Mouse (Mus musculus) layer of hippocampus, adult 9-11 months (tissue): ENCODE results near the gene Snx5.

Source experiments
- DNase-seq: peaks from one replicate; pipeline ENCODE4 v3.0.0; 2022

Snx5 gene

DNA sequence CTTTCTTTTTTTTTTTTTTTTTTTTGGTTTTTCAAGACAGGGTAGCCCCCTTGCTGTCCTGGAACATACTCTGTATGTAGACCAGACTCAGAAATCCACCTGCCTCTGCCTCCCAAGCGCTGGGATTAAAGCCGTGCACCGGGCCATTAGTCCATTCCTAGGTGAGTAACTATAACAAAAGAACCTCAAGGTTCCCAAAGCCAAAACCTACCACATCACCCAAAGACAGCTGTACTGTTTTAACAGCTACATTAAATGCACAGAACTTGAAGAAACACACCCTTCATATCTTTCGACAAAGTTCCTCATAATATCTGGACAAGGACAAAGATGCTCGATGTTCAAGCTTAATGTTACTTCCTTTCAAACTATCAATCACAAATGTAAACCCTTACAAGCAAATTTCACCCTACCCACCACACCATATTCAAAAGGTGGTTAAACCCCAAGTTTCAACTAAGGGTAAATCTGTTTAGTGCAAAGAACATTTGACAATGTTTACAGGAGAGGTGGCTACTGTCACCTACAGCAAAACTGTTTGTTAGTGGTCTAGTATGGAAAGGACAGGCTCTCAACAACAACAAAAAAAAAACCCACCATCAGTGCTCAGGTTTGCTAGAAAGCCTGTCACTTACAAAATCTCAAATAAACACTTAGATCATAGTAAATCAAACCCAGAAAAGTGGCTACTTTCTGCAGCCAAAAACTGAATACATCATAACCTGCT lies 3.5 kb downstream of the Snx5 start:
- DNase-seq, result no peak

DNA sequence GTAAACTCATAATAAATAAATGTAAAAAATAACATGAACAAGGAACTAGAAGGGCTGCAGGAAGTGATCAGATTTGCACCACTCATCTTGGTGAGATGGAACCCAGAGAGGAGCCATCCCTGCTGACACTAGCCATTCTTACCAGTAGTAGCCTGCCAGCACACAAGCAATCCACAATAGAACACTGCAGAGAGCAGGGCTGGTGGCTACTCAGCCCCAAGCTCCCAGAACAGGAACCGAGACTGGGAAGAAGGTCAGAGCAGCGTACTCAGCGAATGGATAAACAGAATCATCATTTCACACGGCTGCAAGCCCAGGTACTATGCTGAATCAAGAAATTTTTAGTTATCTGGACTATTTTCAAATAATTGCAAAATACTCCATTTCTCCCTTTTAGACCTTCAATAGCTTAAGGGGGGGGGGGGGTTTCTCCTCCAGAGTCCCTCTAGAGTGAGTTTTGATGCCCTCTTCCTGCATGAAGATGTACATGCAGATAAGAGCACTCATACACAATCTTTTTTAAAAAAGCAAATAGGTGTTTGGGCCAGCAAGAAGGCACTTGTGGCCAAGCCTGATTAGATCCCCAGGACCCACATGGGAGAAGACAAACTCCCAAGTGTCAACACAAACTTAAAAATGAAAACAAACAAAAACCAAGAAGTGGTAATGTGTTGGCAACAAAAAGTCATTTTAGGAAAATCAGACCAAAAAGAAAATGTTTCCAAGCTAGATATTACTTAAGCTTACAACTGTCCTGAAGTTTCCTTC lies 4.6 kb downstream of the Snx5 start:
- DNase-seq, result peak; percentile 68

DNA sequence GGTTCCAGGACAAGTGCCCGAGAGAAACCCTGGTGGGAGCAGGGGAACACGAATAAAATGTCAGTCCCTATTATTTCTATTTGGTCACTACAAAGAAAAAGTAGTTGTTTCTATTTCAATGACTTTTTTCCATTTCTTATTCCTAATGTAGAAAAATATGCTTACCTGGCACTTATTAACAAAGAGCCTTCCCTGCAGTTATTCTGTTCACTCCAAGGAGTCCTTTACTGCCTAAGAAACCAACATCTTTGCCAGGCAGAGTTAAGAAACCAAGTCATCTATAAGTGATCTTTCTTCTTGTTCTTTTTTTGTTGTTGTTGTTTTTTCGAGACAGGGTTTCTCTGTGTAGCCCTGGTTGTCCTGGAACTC lies 5.6 kb downstream of the Snx5 start:
- DNase-seq, result no peak

DNA sequence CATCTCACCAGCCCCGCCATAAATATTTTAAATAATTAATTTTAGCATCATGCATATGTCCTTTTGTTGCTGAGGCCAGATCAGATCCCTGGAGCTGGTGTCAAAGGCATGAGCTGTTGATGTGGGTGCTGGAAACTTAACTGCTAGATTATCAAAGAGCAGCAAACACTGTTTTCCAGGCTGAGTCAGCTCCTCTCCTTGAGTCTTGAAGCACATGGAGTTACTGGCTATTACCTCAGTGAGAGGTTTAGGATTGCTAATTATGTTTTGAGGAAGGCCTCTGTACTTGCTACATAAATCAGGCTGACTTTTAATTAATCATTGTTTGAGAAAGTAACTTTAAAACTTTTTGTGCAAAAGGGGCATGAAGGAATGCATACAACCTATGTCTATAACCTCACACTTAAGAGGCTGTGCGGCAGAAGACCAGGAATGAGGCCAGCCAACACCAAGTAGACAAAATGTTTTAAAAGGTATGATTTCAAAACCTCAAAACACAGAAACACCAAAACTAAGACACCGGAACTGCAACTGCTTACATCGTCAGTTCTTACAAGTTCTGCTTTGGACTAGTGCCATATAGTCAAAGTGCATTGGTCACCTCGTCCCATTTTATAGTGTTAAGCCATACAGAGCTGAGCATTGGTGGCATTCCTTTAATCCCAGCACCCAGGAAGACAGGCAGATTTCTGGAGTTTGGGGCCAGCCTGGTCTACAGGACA lies 6.1 kb downstream of the Snx5 start:
- peak; percentile 19 for DNase-seq

DNA sequence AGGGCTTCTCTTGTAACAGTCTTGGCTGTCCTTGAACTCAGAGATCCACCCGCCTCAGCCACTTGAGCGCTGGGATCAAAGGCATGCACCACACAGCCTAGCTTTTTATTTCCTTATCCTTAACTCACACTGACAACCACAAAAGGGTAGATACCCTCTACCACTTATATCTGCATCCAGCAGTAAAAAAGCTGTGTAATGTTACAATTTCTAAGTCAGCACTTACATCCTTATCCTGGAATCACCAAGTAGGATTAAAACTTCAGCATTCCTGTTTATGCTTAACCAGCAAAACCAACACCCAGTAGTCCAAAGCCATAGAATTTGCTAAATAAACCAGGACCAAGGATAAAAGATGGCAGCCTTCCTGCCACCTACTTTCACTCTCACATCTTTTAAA lies 7.9 kb downstream of the Snx5 start:
- DNase-seq, result no peak

DNA sequence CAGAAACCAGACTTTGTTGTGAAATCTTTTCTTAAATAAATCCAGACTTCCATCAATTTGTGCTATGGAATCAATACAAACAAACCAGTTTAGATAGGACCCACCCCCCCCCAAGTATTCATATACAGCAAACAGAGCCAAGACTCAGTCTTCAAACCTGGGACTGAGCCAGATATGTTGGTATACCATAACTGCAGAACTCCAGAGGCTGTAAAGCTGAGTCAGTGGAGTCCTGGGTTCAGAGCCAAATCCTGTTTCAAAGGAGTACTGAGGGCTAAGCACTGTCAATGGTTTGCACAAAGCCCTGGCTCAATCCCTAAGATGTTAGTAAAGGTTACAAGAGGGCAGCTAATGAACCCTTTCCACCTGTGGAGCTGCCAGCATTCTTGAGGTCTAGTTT lies 20.6 kb downstream of the Snx5 start:
- no peak for DNase-seq

DNA sequence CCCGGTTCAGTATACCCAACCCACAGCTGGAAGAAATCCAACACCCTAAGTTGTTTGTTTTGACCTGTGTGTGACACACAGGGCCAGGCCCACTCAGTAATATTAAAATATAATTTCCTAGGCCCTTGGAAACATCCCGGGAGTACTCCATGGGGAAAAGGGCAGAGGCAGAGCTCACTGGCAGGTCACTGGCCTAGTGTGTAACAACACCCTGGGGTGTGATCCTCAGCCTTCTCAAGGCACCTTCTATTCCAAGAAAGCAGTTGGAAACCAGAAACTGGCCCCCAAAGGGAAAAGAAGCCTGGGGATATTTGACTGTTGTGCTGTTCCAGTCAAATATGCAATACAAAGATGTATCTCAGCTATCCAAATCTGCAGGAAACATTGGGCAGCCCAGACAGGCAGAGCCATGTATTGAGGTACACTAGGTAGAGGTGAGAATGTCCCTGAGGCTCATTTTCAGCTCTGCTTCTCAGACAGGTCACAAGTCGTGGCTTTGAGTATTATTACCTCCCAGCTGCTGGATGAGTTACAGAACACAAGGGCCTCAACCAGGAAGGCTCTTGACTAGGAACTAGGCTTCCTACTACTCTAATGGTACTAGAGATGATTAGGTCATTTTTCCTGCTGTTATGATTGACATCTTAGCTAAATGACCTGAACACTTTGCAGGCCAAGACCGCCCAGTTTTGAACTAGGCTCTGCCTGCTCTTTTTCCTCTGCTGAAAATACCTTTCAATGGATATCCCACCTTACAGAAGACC lies 21.9 kb downstream of the Snx5 start:
- no peak for DNase-seq

DNA sequence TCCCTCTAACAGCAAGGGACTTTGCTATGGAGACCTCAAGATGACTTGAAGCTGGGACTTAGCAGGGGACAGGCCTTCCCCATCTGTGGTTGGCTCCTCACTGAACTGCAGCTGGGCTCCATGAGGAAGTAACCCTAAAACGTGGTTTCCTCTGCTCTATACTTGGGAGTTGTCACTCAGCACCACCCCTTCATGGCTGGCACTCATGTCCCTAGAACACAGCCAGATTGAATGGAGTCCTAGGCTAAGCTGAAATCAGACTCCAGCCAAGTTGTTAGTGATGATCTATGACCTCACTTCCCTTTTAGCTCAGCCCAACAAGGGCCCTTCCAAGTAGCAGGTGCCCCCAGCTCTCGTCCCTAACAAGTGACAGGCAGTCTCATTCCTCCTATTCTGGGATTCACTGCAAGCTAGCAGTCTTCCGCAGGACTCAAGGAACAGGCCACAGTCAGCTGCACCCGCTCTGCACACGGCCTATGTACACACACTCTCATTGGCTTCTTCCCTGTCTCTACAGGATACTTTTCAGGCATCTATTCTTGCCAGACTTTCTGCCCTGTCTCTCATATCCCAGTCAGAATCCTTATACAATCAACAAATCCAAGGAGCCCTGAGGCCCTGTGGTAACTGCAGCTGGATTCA lies 23.2 kb downstream of the Snx5 start:
- peak; percentile 75 for DNase-seq

DNA sequence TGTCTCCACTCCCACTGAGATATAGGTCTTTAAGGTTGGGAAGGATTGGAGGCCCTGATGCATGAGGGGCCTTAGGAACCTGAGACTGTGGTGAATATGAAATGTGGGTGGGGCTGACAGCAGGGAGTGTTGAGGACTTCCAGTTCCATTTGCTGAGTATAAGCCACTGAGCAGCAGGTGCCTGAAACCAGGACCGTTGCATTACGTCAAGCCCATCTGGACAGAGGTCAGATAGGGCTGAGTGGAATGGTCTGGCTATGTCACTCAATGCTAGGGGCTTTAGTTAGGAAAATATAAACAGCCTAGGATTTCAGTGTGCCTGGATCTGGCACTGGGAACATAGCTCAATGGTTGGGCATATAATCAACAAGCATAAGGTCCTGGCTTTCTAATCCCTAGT lies 24.4 kb downstream of the Snx5 start:
- no peak for DNase-seq

DNA sequence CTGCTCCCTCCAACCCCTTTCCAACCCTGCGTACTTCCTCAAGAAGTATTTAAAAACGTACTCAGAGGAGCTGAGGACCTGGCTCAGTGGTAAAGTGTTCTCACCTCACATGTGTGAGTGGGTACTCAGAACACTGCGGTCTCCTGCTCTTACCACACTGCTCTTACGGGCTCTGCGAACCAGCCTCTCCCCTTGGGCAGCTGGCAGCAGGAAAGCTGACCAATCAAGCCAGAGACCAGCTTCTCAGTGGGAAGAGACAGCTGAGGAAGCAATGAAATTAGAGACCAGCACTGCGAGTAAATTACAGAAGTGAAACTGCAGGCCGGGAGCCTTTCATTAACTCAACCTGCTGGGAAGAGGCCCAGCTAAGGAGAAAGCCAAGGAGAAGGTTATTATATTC lies 25.2 kb downstream of the Snx5 start:
- DNase-seq, result peak; percentile 75

DNA sequence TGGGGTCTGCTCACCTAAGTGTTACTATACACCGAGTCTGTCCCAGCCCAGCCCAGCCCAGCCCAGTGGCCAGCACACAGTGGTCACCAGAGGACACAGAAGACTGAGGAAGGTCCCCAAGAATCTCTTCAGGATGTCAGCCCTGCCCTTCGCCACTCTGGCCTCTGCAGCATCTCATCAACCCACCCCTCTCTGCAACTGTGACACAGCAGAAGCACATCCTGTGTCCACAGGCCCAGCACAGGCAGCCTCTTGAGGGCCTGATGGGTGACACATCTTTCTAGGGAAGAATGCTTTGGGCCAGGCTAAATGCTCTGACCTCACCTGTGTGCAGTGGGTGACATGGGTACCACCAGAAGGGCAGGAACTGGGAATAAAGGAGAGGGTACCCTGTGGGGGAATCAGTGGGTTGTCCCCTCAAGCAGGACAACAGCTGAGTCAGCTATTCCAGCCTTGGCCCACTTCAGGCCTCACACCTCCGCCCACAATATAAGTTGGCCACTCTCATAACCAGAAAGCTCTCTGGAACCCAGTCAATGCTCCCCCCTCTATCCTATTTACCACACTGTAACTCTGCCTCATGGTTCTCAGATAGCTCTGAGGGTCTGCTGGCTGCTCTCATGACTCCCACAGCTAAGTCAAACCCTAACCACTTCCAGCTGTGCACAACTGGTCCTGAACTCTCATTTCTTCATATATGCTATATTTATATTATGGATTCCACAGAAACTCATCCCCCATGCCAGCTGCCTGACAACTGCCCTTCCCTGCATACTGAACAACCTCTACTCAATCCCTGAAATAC lies 30.4 kb downstream of the Snx5 start:
- DNase-seq, result no peak

DNA sequence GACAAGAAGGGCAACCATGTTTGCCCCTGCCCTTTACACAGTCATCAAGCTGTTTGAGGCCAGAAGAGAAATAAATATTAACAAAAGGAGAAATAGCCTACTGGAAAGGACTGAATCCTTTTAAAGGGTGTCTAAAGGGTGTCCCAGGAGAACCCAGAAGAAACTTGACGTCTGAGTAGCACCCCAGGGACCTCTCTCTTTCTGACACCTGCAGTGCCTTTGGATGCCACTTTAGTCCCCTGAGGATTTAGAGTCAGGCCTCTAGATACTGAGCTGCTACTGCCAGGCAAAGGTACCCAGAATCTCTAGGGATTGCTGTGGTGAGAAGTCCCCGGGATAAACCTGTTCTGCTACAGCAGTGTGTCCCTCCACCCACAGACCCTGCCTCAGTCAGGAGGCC lies 31.4 kb downstream of the Snx5 start:
- DNase-seq, result no peak

DNA sequence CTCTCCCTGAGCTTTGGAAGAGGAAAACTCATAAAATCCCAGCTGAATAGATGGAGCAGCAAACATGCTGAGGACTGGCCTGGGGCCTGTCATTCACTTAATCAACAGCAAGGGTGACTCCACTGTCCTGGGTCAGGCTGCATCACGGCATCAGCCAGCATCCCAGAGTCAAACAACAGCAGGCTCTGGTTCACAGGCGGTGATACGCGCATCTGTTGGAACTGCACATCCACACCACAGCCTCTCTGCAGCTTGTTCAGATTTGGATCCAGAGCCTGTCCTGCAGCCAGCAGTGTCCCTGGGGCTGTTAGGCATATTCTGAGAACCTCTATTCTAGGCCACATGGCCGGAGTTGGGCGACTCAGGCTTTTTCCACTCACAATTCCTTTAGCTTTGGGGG lies 32.4 kb downstream of the Snx5 start:
- no peak for DNase-seq

DNA sequence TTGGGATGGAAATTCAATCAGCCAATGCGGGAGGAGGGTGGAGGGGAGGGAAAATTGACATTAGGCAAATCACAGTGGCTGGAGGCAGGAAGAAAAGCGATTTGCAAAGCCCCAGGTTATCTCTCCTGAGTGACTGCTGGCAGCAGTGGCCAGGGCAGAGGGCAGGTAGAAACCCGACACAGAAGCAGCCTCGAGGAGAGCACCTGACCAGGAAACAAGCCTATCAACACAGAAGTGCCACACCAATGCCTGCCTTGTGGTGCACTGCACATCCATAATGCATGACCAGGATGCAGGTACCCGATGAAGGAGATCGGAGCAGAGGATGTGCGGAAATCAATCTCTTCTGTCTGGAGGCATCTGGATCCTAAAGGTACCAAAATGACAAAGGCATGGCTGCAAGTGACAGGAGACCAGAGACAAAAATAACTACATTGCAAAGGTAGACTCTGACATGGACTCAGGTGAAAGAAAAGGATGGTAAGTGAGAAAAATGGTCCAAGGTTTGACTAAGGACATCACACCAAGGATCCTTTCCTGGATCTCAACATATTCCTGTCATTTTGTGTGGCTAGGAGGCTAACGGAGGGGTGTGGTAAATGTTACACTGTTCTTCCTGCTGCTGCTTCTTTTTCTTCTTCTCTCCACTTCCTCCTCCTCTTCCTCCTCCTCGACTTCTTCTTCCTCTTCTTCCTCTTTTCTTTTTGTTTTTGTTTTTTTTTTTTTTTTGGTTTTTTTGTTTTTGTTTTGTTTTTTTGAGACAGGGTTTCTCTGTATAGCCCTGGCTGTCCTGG lies 33.7 kb downstream of the Snx5 start:
- DNase-seq, result no peak

DNA sequence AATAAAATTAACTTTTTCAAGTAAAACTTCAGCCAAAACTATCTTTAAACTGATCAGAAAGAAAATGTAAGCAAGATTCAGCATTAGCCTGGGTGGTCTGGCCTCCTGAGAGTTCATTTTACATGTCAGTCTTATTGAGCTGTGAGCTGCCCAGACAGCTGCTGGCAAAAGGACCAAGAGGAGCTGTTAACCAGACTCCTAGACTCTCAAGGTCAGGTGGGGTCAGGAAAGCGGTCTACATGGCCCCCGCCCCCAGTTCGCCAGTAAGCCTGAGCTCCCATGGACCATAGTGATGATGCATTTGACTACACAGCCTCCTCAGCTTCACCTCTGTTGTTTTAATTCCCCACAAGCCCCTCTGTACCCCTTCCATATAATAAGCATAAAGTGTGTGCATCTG lies 34.9 kb downstream of the Snx5 start:
- no peak for DNase-seq

DNA sequence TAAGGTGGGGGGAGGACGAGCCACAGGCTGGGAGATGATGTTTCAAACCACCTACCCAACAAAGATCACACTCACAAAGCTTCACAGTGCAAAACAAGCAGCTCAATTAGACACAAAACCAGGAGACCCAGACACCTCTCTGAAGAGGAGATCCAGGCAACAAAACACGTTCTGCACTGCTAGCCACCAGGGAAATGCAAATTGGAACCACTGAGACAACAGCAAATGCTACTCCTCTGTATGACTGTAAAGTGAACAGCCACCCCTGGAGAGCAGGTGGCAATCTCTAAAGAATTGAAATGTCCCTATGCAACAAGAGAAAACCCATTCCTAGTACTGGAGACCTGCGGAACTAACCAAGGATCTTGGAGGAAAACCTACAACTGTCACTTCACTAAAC lies 37.2 kb downstream of the Snx5 start:
- DNase-seq, result no peak

DNA sequence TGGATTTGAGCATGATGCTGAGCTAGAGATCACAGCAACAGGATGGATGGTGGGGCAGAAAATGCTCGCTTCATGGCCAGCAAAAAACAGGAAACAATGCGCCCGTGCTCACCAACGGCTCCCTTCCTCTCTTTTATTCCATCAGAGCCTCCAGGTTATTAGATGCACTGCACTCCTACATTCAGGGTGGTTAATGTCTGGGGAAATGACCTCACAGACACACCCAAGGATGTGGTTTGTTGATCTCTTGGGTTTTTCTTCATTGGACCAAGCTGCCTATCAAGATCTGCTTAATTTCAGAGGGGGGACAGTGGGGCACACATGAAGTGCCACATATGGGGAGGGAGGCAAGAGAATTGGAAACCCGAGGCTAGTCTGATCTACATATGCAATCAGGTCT lies 39.6 kb downstream of the Snx5 start:
- DNase-seq, result no peak

DNA sequence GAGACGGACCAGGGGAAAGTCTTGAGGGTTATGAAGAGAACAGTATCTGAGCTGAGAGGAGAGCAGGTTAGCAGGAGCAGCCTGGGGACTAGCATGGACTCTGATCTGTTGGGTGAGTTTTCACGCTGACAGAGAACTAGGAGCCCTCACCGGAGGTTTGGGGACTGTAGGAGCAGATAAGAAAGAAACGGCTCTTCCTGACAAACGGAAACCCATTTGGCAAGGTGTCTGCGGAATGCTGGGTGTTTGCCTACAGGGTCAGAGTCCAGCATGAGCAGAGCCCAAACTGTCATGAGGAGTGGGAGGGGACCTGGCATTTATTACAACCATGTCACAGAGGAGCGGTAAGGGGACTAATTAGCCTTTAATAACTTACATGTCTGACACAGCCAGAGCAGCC lies 40.2 kb downstream of the Snx5 start:
- no peak for DNase-seq

DNA sequence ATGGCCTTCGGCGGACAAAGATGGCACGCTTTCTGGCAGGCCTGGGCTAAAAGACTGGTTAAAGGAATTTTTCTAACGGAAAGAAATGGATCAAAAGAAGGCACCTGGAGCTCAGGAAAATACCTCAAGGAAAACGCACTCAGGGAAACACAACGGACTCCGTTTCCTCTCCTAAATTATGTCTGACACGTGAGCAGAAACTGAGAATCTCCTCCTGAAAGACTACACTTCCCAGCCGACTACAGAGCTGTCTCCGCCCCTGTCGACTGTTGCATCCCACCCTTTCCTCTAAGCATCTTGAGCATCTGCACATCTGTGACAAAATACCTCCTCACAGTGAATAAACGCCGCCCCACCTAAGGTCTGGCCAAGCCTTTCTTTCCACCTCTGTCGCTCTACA lies 41.1 kb downstream of the Snx5 start:
- no peak for DNase-seq

DNA sequence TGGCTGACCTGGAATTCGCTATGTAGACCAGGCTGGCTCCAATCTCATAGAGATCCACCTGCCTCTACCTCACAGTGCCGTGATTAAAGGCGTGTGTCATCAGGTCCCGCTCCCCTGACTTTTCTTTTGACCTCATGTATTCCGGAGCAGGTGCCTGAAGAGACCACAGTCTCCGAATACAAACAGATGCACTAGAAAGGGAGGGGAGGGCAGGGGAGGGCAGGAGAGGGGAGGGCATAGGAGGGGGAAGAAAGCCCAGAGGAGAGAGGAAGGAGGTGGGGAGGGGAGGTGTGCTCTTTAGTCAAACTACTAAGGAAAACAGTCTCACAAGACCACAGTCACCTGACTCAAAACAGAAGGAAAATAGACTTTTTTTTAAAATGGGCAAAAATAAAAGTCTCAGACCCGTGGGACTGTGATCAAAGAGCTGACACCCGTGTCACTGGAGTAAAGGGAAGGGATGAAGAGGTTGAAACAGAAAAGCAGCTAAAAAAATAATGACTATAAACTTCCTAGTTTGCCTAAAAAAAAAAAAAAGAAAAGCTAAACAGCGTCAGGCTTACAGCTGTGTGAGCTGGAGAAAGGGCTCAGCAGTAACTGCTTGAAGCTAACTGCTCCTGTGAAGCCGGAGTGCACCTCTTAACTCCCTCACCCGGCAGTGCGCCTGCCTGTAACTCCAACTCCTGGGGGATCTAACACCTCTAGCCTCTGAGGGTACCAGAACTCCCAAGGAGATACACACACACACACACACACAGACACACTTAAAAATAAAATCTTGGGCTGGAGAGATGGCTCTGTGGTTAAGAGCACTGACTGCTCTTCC lies 42.0 kb downstream of the Snx5 start:
- DNase-seq, result no peak
